Mouse (Mus musculus) lung, postnatal 0 days (tissue): ENCODE data around the gene Jmjd1c.

Experiments used
- CTCF ChIP-seq: IDR thresholded peaks from 2 replicates; pipeline ENCODE4 v1.5.1; 2016; ENCODE audit warnings: antibody characterized with exemption, mild to moderate bottlenecking
- EP300 ChIP-seq: IDR thresholded peaks from 2 replicates; pipeline ENCODE4 v1.6.1; 2016; ENCODE audit warnings: antibody characterized with exemption, mild to moderate bottlenecking, control low read depth

GRCm38 (mm10) chr10:67090611-67091010 is 5.3 kb upstream of the Jmjd1c start:
- no peak for TF ChIP-seq CTCF
- TF ChIP-seq EP300, result no peak
